Mouse (Mus musculus) heart, embryonic 15.5 days (tissue): ENCODE results near the gene Tsga10ip. TPM values are rescaled to one million over a fixed set of nuclear protein-coding genes. Genes with fewer than 3 reads are reported as not detected.
A peak's percentile ranks its signal among the peaks of the same experiment; 100 is the strongest.

Experiments used
- ATAC-seq: fragments of 200-750 bp; cut with Nextera tagmentation; replicated peaks from 2 replicates; pipeline ENCODE4 v1.8.0; 2017; ENCODE audit warnings: low read depth, moderate TSS enrichment; ENCODE audit not compliant: insufficient number of reproducible peaks, insufficient read depth, low FRiP score
- H3K27ac ChIP-seq: fragments of 300-500 bp; sonication (generic); 2 replicates; pipeline ENCODE4 v1.5.1; 2015; ENCODE audit warnings: mild to moderate bottlenecking, inconsistent platforms
- H3K27me3 ChIP-seq: fragments of 300-500 bp; sonication (generic); 2 replicates; pipeline ENCODE4 v1.6.1; 2015; ENCODE audit warnings: inconsistent platforms
- H3K36me3 ChIP-seq: fragments of 300-500 bp; sonication (generic); 2 replicates; pipeline ENCODE4 v1.6.1; 2015; ENCODE audit warnings: mild to moderate bottlenecking, inconsistent platforms
- H3K4me1 ChIP-seq: fragments of 300-500 bp; sonication (generic); replicated peaks from 2 replicates; pipeline ENCODE4 v1.6.1; 2015; ENCODE audit warnings: inconsistent platforms
- H3K4me2 ChIP-seq: fragments of 300-500 bp; sonication (generic); 2 replicates; pipeline ENCODE4 v1.6.1; 2015; ENCODE audit warnings: inconsistent platforms, mild to moderate bottlenecking, moderate library complexity
- H3K4me3 ChIP-seq: fragments of 300-500 bp; sonication (generic); 2 replicates; pipeline ENCODE4 v1.5.1; 2015; ENCODE audit warnings: mild to moderate bottlenecking, inconsistent platforms
- H3K9ac ChIP-seq: fragments of 300-500 bp; sonication (generic); 2 replicates; pipeline ENCODE4 v1.6.1; 2015; ENCODE audit warnings: mild to moderate bottlenecking, inconsistent platforms
- H3K9me3 ChIP-seq: fragments of 300-500 bp; sonication (generic); replicated peaks from 2 replicates; pipeline ENCODE4 v1.6.1; 2016; ENCODE audit warnings: inconsistent platforms
- WGBS: fragments of 180-500 bp; shearing (Covaris S2); methylation state at CpG from one replicate; pipeline ENCODE4 v1.1.7; 2015; ENCODE audit warnings: mixed read lengths; 5-methylcytosine and 5-hydroxymethylcytosine counted together
- polyA plus RNA-seq: library from polyadenylated mRNA; unstranded; fragments of >200 nt; fragmentation: Nextera tagmentation; extraction: Ambion mirVana; gene quantifications from 2 replicates; pipeline ENCODE4 v1.2.1, GENCODE M21; 2015

Gene Tsga10ip
- polyA plus RNA-seq: 2.0 TPM in 2 replicates

DNA sequence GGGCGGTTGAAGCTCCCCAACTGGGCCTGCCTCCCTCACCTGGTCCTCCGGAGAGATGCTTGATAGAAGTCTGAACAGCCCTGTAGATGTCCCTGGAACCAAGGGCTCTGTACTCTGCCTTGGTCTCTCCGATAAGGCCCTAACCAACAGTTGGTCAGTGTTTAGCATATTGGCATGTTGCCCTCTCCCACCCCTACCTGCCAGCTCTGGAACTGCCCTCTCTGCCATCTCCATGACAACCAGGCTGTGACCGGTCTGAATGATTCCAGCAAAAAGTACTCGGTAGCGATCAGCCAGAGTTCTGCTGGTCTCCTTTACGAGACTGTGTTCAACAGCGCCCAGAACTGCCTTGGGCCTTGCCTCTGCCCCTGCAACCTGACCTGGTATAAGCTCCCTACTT, at the start of gene Tsga10ip:
Gene Tsga10ip (minus strand): TSS at position 234 of the 400 bp plus-strand sequence.
- no peak within 1 kb of the TSS for H3K4me2 ChIP-seq
- H3K36me3 ChIP-seq: no peaks in the 10 kb centered on the region
- WGBS: 77% methylated on average over 8 of the region's 8 CpGs
- H3K27me3 ChIP-seq: no peaks in the 10 kb centered on the region
- no peak within 1 kb of the TSS for H3K9ac ChIP-seq
- no peak for ATAC-seq
- H3K27ac ChIP-seq: no peak within 1 kb of the TSS
- H3K9me3 ChIP-seq: no peaks in the 10 kb centered on the region
- H3K4me1 ChIP-seq: 0 out of 2 replicates have a peak, but pooled peaks cover 3% of the 10 kb centered on the region
- no peak within 1 kb of the TSS for H3K4me3 ChIP-seq

DNA sequence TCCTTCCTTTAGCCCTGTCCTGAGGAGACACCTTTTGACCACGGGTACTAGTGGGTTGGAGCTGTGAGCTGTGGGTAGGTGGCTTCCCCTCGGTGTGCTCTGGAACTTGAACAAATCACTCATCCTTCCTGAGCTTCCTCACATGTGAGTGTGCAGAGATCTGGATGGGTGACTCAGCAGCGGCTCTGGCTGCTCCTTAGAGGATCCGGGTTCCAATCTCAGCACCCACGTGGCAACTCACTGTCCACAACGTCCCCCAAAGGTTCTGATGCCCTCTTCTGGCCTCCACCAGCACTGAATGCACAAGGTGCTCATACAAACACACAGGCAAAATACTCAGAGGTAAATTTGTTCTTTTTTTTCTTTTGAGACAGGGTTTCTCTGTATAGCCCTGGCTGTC, 49.4 kb upstream of the Tsga10ip start:
- H3K4me2 ChIP-seq: no peak overlapping the region
- H3K27ac ChIP-seq: no peak overlapping the region
- no peak overlapping the region for H3K9ac ChIP-seq
- no peaks in the 10 kb centered on the region for H3K36me3 ChIP-seq
- no peak overlapping the region for H3K4me3 ChIP-seq
- peaks cover 38% of the 10 kb centered on the region for H3K27me3 ChIP-seq
- no peaks in the 10 kb centered on the region for H3K9me3 ChIP-seq
- 75% methylated on average over 6 of the region's 6 CpGs for WGBS
- peaks cover 39% of the 10 kb centered on the region for H3K4me1 ChIP-seq
- no peak for ATAC-seq

DNA sequence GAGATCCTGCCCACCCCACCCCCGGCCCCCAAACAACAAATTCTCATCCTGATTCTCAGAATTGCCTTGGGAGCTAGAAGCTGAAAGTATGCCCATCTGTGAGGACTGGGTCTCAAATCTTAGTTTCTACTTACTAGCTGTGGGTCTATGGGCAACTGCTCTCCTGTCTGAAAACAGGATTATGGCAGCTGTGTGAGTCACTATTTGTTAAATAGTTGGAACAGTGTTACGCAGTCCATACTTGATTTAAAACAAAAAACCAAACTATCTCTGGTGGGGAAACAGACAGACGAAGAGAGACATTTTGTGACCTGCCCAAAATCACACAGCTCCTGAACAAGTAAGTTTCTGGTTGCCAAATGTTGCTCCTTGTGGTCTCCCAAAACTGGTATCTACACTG, 47.3 kb upstream of the Tsga10ip start:
- WGBS: 65% methylated on average over 3 of the region's 3 CpGs
- Histone ChIP-seq H3K27ac (no peak overlapping the region), H3K36me3 (no peaks in the 10 kb centered on the region), H3K9ac (no peak overlapping the region), H3K9me3 (no peaks in the 10 kb centered on the region), H3K4me3 (no peak overlapping the region), H3K4me1 (peaks cover 23% of the 10 kb centered on the region), H3K4me2 (no peak overlapping the region), H3K27me3 (peaks cover 53% of the 10 kb centered on the region)
- ATAC-seq: no peak

DNA sequence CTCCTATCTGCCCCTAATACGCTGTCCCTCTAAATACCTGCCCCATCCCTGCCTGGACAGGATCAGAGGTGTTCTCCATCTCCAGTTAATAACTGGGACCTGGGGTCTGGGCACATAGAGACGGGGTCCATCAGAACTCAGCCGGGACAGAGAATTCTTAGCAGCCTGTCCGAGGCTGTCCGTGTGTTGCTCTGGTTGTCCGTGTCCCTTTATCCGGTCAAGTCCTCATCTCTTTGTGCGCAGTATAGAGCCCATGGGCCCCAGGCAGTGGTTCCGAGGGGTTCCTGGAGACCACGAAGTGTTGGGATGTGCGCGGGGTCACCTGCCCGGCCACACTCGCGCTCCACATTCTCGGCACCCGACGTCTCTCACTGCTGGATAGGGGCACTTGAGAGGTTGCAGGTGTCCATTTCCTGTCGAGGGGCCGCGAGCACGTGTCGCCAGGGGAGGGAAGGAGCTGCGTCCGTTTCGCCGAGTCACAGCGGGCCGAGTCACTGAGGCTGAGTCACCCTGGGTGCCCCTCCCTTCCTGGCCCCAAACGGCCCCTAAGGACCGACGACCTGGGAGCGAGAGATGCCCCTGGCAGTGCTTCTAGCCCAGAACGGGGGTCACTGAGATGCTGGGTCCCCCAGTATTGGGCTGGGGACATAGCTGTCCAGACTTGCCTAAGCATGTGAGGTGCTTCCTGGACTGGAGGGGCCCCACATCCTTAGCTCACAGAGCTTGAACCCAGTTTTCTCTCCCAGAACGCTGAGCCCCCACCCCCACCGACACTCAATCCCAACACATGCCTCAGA, 46.2 kb upstream of the Tsga10ip start:
- ATAC-seq: no peak
- 7% methylated on average over 36 of the region's 36 CpGs for WGBS
- peak overlapping the region; percentile 42; the same call in 1 of the 2 replicates for H3K9ac ChIP-seq

DNA sequence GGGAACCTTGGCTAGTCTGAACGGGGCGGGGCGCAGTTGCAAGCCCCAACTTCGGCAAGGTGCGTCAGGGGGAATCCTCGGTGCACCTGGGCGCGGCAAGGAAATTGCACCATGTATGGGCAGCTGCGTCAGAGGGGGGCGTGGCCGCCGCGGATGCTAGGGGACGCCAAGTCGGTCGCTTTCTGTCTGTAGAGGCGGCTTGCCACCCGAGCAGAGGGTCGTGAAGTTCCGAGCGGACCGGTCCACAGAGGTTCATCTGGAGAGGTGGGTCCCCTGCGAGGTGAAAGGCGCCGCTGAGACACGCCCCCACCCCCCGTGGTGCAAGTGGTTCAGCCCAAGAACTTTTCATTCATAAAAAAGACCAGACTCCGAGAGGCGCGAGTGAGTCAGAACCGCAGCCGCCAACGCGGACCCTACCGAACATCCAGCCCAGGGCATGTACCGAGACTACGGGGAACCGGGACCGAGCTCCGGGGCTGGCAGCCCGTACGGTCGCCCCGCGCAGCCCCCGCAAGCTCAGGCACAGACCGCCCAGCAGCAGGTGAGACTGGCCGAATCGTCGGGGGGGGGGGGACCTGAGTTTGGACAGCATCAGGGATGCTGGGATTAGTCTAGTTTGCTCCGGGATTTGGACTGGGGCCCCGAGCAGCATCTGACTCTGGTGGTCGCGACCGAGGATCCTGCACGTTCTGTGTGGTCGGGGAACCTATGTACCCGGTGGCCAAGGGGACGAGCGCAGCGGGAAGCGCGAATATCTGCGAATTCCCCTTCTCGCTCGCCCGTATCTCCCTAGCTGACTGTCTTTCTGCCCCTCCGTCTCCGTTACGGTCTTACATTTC, 45.4 kb upstream of the Tsga10ip start, which contains the start of gene Fosl1:
Gene Fosl1 (plus strand): TSS at position 33 of the 839 bp plus-strand sequence.
- Histone ChIP-seq H3K9me3 (no peaks in the 10 kb centered on the region), H3K4me2 (peak within 1 kb of the TSS; percentile 95), H3K9ac (peak within 1 kb of the TSS; percentile 42), H3K4me1 (peaks cover 20% of the 10 kb centered on the region), H3K27me3 (peaks cover 54% of the 10 kb centered on the region), H3K4me3 (peak within 1 kb of the TSS; percentile 60), H3K27ac (no peak within 1 kb of the TSS), H3K36me3 (no peaks in the 10 kb centered on the region)
- under 1% methylated on average over 70 of the region's 70 CpGs for WGBS
- peak; percentile 70 for ATAC-seq

More for the DNA sequence above, 46.2 kb upstream of the Tsga10ip start:
- Histone ChIP-seq H3K4me1 (peaks cover 20% of the 10 kb centered on the region), H3K27me3 (peaks cover 54% of the 10 kb centered on the region), H3K27ac (no peak overlapping the region), H3K36me3 (no peaks in the 10 kb centered on the region), H3K9me3 (no peaks in the 10 kb centered on the region), H3K4me3 (peak overlapping the region; percentile 60), H3K4me2 (peak overlapping the region; percentile 95)

DNA sequence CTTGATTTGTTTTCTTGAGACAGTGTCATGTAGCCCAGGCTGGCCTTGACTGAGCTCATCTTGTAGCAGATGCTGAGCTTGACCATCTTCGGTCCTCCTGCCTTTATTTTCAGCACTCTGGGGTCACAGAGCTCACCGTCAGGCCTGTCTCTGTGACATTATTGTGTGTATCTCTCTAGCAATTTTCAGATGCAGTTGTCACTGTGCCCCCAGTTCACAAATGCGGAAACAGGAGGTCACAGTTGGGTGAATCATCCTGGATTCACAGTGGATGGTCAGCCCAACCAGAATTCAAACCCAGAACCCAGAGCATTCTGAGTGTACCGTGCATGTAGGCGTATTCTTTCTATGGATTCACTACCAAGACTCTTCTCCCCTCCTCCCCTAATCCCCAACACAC, 43.4 kb upstream of the Tsga10ip start:
- Histone ChIP-seq H3K4me1 (peaks cover 20% of the 10 kb centered on the region), H3K36me3 (no peaks in the 10 kb centered on the region), H3K4me2 (no peak overlapping the region), H3K27ac (no peak overlapping the region), H3K9me3 (no peaks in the 10 kb centered on the region), H3K9ac (no peak overlapping the region), H3K27me3 (peaks cover 54% of the 10 kb centered on the region), H3K4me3 (no peak overlapping the region)
- no peak for ATAC-seq
- 83% methylated on average over 5 of the region's 5 CpGs for WGBS

DNA sequence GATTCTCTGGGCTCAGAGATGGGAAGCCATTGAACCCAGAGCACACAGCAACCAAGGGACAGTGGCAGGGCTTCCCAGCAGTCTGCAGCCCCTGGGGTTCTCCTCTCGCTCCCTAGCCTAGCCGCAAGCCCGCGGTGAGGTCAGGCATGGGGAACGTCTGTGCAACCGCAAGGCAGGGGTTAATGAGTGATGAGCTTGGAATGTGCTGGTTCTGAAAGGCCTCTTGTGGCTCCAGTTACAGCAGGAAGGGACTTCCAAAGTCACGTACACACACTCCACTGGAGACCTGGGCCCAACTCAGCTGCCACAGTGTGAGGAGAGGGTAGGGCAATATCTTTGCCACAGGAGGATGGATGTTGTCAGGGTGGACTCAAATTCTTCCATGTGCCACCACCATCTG, 42.6 kb upstream of the Tsga10ip start:
- no peak overlapping the region for H3K27ac ChIP-seq
- no peaks in the 10 kb centered on the region for H3K9me3 ChIP-seq
- WGBS: 15% methylated on average over 7 of the region's 7 CpGs
- peaks cover 20% of the 10 kb centered on the region for H3K4me1 ChIP-seq
- no peak overlapping the region for H3K9ac ChIP-seq
- H3K4me2 ChIP-seq: no peak overlapping the region
- peaks cover 46% of the 10 kb centered on the region for H3K27me3 ChIP-seq
- H3K36me3 ChIP-seq: no peaks in the 10 kb centered on the region
- ATAC-seq: no peak
- no peak overlapping the region for H3K4me3 ChIP-seq

DNA sequence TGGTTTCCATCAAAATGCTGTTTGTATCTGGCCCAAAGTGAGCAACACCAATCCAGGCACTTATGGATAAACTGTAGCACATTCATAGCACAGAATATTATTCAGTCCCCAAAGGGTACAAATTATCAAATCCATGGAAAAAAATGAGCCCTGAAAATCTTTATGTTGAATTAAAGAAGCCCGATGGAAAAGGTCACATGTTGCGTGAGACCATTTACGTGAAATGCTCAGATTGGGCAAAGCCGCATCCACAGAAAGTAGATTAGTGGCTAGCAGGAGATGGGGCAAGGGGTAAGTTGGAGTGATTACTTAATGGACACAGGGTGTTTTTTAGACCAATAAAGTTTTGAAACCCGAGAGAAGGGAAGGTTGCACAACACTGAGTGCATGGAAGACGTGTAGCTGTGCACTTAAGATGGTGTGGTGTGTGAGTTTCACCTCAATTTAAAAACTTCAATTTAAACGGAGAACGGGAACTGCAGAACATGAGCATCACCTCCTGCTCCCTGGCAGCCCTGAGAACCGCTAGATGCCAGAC, 42.1 kb upstream of the Tsga10ip start:
- ATAC-seq: no peak
- Histone ChIP-seq H3K9me3 (no peaks in the 10 kb centered on the region), H3K9ac (no peak overlapping the region), H3K4me2 (no peak overlapping the region), H3K27ac (no peak overlapping the region), H3K4me1 (peaks cover 20% of the 10 kb centered on the region), H3K4me3 (no peak overlapping the region), H3K27me3 (peaks cover 41% of the 10 kb centered on the region), H3K36me3 (no peaks in the 10 kb centered on the region)
- WGBS: 61% methylated on average over 9 of the region's 9 CpGs

DNA sequence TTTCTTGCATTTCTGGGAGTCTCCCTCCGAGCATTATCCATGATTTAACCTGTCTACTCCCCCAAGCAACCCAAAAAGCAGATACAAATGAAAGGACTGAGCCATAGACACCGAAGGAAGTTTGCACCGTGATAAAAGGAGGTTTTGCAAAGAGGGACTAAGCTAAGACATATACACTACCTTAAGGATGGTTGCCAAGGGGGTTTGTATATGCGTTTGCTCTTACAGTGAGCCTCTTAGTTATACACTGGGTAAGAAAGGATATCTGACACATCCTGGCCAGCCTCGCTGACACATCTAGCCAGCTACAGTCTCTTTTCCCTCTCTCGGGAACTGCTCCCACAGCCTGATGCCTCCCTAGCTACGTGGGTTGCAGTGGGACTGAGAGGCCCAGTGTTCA, 31.6 kb upstream of the Tsga10ip start:
- Histone ChIP-seq H3K27me3 (peaks cover 5% of the 10 kb centered on the region; the same call in 1 of the 2 replicates), H3K9ac (no peak overlapping the region), H3K27ac (peak overlapping the region; percentile 73; the same call in 1 of the 2 replicates), H3K36me3 (no peaks in the 10 kb centered on the region), H3K4me1 (peaks cover 28% of the 10 kb centered on the region), H3K4me2 (peak overlapping the region; percentile 86), H3K4me3 (peak overlapping the region; percentile 46; the same call in 1 of the 2 replicates), H3K9me3 (no peaks in the 10 kb centered on the region)
- WGBS: 48% methylated on average over 7 of the region's 7 CpGs
- no peak for ATAC-seq

DNA sequence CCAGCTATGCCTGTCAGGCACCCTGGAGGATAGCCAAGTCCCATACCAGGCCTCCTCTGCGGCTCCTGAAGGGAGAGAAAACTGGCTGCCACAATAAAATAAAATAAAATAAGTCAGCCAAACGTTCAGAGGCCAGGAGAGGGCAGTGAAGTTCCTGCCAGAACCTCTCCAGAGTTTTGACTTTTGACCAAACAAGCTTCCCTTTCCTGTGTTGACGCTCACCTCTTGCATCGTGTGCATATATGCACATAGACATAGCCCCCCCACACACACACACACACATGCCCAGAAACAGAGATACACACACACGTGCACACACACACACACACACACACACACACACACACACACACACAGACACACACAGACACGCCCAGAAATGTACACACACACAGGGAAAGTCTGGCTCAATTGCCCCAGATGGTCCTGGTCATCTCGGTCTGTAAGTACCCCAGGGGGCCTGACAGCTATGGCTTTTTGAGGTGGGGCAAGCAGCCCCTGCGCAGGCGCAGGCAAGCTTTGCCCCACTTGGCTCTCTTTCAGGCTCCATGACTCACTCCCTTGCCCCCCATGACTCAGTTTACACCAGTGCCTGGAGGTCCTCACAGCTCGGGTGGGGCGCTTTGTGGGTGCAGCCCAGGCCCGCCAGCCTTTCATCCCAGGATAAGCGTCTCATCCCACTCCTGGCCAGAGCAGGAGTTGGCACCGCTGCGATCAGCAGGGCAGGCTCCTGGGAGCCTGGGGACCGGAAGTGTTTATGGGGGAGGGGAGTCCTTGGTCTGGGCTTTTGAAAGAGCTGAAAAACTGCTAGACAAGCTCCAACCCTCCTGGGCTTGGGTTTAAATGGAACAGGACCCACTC, 30.9 kb upstream of the Tsga10ip start:
- WGBS: 6% methylated on average over 16 of the region's 16 CpGs

More for the DNA sequence above, 30.9 kb upstream of the Tsga10ip start:
- no peaks in the 10 kb centered on the region for H3K36me3 ChIP-seq
- H3K4me3 ChIP-seq: peak overlapping the region; percentile 46
- H3K4me2 ChIP-seq: peak overlapping the region; percentile 86
- peaks cover 5% of the 10 kb centered on the region; the same call in 1 of the 2 replicates for H3K27me3 ChIP-seq
- no peaks in the 10 kb centered on the region for H3K9me3 ChIP-seq
- H3K4me1 ChIP-seq: peaks cover 29% of the 10 kb centered on the region
- peak overlapping the region; percentile 73 for H3K27ac ChIP-seq
- peak overlapping the region; percentile 47 for H3K9ac ChIP-seq
- peak; percentile 58; the same call in 1 of the 2 replicates for ATAC-seq
